Mouse (Mus musculus): ENCODE measurements around the gene Plekha7.

- TF ChIP-seq GATA1 (IDR thresholded peaks at IDR 0.05; ENCODE audit: borderline replicate concordance, low read length) = no peak
- TF ChIP-seq FLI1 (IDR thresholded peaks at IDR 0.05; ENCODE audit: low read length) = no peak
Measured at GRCm38 (mm10) chr7:116156072-116156893, 151.9 kb downstream of the Plekha7 start.
